Mouse (Mus musculus) WW6 (cell line): ENCODE data around the gene Adra2b.
A peak's percentile ranks its signal among the peaks of the same experiment; 100 is the strongest.

Experiments used
- DNase-seq: peaks from one replicate; pipeline ENCODE4 v3.0.0-alpha.2; 2013; ENCODE audit warnings: low read depth, low spot score

Adra2b gene

DNA sequence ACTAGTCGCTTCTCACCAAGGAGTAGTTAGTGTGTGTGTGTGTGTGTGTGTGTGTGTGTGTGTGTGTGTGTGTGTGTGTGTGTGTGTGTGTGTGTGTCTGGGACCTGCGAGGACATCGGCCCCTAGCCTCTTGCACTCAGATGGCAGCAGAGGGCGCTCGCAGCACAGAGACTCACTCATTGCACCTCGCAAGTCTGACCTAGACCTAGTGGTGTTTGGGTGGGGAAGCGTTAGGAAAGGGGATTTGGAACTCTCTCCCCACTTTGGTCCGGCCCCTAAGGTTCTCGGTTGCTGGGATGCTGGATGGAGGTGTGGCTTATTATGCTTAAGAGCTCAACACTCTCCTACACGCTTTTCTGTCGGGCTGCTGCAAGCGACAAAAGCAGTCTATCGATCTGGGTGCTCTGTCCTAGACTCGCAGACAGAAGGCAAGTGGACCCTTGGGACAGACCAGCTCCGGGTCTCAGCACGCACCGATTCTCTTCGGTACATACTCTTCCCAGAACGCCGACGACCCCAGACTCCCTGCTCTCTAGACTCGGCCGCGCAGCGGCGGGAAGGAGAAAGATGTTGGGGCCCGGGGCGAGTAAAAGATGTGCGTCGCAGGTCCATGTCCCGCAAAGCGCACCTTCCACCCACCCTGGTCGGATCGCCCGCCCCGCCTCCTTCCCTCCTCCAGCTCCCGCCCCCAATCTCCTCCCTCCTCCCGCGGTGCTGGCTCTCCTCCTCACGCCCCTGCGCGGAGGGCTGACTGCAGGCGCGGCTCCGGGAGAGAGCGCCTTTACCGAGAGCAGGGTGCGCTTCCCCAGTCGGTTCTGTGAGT is at the start of gene Adra2b:
Gene Adra2b, plus strand, starts transcription at position 750 of the 823 bp plus-strand sequence.
- DNase-seq, result peak; percentile 83

DNA sequence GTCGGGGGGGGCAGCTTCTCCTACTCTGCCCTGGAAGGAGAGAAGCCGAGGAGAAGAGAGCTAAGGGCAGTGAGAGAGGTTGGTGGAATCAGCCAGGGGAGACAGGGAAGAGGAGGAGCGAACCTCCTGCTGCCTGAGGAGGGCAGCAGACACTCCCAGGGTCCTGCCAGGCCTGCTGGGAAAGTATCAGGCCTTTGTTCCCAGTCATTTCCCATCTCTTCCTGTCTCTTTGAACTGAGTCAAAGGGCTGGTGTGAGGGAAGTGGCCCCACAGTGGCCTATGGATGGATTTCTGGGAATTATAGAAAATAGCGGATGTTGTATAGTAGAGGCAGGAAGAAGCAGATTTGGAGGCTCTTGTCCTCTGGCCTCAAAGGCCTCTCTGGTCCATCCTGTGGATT is 49.1 kb upstream of the Adra2b start:
- no peak for DNase-seq

DNA sequence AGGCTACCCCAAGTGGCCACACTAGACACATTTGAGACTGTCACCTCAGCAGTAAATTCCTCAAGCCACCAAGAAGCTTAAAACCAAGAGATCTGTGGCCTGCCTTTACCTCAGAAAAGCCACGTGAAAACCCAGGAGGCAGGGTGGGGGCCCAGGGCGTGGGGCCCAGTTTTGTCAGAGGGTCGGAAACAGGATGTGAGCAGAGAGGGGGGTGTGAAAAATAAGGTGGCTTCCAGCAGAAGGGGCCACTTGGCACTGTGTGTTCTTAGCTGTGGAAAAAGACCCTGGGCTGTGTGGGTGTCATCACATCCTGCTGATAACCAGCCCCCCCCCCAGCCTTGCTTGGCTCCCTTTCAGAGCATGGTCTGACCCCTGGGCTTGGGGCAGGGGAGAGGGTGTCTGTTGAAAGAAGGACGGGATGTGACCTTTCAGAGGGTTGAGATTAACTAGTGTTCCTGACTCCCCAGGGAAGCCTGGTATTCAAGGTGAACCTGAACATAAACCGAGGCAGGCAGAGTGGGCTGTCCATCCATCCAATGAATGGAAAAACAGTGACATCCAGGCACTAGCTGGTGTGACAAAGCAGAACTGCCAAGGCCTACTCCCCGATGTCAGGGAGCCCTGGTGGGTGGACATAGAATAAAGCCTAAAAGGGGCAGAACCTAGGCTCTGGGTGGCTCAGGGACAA is 48.4 kb upstream of the Adra2b start:
- DNase-seq, result no peak

DNA sequence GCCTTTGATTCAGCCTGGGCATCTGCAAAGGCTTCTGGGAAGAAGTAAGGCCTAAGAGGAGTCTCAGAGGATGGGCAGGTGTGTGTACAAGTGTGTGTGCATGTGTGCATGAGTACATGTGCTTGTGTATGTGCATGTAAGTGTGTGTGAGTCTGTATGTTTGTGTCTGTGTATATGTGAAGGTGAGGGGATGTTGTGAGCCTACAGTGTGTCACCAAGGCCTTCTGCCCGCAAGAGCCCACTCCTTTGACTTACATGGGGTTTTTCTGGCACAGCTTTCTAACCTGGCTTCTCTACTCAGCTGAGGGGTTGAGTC is 47.9 kb upstream of the Adra2b start:
- no peak for DNase-seq

DNA sequence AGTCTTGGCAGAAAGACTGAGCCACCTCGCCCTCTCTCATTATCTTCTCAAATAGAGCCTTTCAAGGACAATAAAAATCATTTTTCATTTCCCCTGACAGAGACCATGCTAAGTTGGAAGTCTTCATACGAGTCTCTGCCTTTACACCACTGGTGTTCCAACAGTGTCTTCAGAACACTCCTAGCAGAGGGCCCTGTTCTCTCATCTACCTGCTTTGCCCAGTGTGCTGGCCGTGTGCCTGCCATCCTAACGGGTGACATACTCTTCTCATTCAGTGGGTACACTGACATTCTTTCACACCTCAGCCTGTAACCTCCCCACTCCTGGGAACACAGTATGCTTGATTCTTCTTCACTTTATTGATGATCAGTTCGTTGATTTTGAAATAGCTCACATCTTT is 46.6 kb upstream of the Adra2b start:
- DNase-seq, result no peak

DNA sequence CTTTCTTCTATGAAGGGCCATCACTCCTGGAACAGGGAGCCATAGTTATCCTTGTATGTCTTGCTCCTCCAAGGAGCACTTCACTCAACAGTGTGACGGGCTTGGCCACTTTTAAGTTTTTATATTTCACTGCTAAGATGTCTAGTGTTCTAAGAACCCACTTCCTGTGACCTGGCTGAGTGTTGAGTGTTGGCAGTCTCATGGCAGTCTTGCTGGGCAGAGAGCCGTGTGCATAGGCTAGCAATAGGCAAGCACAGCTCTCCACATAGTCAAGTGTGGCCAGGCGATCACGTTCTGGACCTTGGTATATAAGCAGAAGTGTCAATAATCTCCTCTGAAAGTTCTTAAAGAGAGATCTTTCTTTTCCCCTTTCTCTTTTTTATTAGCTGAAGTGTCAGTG is 44.9 kb upstream of the Adra2b start:
- no peak for DNase-seq

DNA sequence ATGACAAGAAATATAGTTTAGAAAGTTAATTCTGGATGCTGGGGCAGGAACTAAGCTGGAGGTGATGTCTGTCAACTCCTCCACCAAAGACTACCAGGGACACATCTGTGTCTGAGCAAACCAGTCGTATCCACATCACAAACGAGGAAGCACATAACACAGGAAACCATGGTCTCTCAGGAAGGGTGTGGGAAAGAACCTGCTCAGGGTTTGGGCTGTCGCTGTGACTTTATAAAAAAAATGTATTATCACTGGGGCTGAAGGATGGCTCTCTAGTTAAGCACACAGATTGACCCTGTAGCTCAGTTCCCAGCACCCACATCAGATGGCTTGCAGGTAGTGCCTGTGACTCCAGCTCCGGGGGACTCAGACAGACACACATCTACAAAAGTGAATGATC is 43.9 kb upstream of the Adra2b start:
- DNase-seq, result no peak

DNA sequence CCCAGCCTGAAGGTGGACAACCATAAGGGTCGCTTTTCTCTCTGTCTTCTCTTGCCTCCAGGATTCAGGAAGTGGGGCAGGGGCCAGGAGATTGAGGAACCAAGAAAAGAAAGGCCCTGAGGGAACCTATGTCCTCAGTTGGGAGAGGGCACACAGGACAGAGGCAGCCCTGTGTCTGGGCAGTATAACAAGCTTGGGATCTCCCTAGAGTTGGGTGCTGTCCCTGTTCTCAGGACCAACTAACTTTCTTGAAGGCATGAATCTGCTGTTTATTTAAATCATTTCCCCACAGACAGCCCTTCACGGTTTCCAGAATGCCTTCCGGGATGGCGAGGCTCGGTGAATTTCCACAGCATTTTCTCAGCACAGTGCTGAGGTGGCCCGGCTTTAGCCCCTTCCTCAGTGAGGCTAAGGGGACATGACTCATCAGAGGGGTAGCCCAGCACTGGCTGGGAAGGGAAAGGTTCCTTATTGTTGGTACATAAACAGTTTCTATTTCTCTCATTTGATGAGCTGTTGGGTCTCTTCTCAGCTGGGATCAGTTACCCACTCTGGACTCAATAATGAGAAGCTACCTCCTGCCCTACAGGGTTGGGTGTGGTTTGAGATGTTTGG is 40.2 kb upstream of the Adra2b start:
- no peak for DNase-seq

DNA sequence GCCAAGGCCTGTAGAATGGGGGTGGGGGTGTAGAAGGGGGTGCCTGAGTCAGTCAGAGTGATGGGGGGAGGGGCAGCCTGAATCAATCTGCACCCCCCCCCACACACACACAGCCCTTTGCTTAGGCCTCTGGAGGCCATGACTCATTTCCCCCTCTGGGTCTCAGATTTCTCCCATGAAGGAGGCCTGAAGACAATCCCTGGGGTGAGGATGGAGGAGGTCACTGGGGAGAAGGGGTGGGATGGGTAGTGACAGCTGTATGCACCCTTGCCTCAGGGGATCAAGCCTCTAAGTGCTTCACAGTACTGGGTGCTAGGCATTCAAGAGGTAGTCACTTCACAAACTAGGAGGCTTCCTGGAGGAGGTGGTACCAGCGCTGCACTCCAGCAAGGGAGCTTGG is 39.3 kb upstream of the Adra2b start:
- no peak for DNase-seq

DNA sequence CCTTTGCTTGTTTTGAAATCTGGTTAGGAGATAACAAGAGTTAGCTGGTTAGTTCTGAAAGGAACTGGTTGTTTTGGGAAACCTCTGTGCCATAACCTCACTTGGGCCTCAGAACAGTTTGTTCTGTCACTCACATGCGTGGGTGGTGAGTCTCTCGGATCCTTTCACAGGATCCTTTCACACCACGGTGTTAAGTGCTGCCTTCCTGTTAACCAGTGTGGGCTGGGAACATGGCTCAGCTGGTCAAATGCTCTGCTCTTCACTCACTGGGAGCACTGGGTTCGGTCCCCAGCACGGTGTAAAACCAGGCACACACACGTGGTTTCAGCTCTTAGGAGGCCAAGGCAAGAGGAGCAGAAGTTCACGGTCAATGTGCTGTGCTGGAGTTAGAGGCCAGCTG is 38.6 kb upstream of the Adra2b start:
- no peak for DNase-seq

DNA sequence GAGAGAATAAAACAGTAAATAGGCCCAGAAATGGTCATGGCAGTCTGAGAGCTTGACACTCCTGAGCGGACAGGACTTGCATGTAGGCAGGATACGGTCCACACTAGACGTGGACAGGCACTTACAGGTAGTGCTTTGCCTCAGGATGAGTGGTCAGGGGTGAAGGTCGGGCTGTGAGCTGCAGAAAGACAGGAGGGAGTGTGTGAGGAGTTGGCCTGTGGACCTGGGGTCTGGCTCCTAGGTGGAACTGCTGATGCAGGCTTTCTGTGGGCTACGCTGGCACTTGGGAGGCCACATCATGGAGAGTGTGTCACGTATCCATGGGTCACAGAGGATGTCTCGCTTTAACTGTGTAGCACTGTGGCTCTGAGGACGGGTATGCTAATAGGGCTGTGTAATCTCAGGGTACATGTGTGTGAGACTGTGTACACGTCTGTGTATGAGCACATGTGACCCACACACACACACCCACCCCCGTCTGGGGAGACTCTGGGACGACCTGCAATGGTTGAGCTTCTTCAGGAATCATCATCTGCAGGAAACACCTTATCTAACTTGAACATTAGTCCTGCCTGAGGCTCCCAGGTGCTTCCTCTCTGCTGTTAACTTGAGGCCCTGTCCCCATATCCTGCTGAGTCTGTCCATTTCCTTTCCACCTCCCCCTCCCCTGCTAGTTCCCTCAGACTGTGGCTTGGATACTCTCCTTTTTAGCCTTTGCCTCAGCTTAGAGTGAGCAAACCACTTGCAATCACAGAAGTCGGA is 34.7 kb upstream of the Adra2b start:
- DNase-seq, result no peak

DNA sequence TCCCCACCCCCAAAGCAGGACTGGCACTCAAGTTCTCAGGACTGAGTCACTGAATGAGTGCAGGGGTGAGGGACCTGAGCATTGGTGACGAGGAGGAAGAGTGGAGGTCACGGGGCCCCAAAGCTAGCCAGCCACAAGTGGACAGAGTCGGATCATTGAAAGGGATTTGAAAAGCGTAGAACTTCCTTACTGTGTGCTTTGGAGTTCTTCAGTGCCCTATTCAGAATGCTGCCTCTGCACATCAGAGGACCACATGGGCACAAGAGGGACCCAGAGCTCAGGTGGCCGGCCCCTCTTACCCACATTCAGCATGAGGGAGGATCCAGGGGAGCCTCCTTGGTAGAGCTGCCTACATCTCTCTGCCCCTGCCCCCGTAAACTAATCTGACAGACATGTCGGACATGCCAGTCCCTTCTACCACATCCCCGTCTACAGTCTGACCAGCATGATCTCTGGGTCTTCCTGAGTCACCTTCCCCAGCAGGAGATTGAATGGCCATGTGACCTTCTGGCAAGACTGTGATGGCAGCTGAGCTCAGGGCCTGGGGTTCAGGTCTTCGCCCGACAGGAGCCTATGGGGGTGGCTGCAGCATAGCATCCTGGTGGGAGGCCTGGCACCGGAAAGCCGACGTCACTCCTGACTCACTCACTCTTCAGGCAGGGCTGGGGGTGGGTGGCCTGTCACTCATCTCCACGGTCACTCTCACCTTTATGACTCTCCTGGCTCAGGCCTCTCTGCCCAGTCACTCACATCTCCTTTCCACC is 30.0 kb upstream of the Adra2b start:
- no peak for DNase-seq

DNA sequence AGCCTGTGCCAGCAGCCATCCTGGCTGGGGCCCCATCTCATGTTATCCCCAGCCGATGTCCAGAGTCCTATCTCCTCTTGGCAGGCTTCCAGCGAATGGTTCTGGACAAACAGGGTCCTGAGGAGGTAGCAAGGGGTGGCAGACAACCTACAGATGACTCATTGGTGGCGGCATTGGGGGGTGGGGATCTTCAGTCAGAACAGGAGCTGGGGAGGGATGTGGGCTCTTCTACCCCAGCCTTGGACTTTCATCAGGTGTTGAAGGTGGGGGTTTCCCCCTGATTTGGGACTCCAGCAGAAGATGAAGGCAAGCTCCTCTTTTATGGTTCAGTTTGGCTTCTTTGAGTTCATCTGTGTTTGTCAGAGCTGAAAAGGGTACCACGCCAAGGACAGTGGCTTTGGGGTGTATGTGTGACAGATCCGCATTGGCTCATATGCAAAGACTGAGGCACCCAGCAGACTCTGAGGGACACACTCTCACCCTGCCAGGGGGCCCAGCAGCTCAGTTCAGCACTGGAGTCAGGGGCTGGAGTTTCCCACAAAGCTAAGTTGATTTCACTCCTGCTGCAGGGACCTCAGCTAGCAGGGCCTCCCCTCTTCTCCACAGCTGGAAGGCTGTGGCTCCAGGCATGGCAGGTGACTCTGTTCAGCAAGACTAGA is 28.9 kb upstream of the Adra2b start:
- DNase-seq, result no peak

DNA sequence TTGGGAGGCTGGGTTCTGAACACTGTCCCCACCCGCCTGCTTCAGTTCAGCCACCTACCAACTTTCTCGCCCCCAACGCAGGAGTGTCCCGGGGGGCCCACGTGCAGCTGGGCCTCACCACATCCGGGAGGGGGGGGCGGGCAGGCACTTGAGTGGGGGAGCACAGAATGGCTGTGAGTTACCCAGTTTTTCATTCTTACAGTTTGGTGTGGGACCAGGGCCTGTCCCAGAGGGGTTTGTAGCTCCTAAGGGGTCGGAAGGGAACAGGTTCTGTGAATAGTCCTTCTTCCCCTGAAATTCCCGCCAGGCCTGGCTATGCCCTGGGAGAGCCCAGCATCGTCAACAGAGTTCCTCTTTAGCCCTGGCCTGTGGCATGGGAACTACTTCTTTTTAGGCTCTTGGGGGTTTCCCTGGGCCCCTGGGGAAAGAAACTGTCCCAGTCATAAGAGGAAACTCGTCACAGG is 27.9 kb upstream of the Adra2b start:
- no peak for DNase-seq

DNA sequence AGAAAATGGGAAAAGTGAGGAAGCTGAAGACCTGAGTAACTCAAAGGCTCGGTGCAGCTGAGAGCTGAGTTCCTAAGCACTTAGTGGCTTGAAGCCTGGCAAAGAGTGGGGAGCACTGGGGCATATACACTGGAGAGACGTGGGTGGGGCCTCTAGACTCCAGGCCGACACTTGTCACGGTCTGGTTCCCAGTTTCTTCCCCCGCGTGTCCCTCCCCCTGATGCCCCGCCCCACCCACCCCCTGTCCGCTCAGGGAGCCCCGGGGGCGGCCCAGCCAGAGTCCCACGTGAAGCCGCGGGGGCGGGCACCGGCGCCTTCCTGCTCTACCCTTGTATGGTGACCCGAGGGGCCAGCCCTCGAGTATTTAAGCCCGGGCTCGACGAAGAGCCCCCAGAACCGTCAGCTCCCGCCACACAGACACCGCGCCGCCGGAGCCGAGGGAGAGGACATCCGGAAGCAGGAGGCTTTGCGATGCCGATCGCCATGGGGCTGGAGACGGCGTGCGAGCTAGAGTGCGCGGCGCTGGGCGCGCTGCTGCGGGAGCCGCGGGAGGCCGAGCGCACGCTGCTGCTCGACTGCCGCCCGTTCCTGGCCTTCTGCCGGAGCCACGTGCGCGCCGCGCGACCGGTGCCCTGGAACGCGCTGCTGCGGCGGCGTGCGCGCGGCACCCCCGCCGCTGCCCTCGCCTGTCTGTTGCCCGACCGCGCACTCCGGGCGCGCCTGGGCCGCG is 27.1 kb upstream of the Adra2b start, which contains the start of gene Dusp2:
Gene Dusp2, plus strand, starts transcription at position 393 of the 730 bp plus-strand sequence.
- no peak for DNase-seq

DNA sequence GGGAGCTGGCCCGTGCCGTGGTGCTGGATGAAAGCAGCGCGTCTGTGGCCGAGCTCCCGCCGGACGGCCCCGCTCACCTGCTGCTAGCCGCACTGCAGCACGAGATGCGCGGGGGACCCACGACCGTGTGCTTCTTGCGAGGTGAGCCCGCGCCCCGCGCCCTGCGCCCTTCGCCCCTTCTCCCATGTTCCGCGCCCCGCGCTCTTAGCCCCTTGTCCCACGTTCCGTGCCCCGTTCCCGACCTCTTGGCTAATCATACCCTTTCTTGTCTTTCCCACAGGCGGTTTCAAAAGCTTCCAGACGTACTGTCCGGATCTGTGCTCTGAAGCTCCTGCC is 26.5 kb upstream of the Adra2b start:
- DNase-seq, result peak; percentile 31

DNA sequence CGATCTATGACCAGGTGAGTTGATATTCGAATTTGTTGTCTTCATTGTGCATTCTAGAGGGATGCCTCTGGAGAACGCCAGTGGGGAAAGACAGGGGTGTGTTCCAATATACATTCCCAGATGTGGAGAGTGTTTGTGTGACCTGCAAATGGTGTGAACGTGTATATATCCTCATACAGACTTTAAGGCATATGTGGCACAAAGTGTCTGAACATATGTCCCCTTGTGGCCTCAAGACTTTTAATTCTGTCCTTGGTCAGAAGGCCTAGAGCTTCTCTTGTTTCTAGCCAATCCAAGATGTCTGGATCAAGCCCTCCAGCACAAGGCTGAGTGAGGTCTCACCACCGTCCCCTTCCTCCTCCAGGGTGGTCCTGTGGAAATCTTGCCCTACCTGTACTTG is 26.1 kb upstream of the Adra2b start:
- no peak for DNase-seq

DNA sequence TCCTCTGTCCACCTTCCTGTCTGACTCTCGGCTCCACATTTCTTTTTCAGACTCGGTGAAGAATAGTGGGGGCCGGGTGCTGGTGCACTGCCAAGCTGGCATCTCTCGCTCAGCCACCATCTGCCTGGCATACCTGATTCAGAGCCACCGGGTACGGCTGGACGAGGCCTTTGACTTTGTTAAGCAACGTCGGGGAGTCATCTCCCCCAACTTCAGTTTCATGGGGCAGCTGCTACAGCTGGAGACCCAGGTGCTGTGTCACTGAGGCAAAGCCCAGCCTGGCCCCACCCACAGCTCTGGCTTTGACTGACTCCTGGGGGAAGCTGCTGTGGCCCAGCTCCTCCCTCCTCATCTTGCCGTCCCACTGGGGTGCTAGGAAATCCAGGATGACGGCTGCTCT is 25.5 kb upstream of the Adra2b start:
- no peak for DNase-seq

DNA sequence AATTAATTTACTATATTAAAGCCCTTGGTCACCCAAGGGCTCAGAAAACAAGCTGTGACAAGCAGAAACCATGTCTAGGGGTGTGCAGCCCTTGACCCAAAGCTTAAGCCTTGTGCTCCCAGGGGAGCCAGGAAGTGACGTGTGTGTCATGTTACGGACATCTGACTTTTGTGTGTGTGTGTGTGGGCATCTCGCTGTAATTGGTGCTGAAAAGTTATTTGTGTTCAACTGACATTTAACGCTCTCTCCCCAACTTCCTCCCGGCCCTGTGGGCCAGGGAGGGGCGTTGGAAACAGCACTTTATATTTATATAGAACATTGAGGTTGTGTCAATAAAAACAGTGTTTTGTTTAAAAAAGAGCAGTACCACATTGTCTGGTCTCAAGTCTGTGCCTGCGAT is 25.0 kb upstream of the Adra2b start:
- no peak for DNase-seq

DNA sequence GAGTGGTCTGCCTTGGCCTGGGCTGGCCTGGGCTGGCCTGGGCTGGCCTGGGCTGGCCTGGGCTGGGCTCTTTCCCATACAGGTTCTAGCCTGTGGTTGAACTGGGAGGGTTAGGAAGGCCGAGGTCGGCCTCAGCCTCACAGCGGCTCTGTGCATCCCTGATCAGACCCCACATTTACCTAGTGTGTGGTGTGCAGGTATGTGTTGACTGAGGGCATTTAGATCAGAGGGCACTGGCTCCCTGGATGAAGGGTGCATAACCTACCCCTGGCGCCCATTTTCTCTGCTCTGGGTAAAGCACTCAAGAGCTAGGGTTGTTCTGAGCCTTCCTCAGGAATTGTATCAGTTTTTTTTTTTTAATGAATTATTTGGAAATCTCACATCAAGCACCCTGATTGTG is 24.6 kb upstream of the Adra2b start, which contains the start of gene Astl:
Gene Astl, plus strand, starts transcription at position 224 of the 400 bp plus-strand sequence.
- no peak for DNase-seq
